Mouse (Mus musculus): ENCODE measurements around the gene Grm7.

DNA sequence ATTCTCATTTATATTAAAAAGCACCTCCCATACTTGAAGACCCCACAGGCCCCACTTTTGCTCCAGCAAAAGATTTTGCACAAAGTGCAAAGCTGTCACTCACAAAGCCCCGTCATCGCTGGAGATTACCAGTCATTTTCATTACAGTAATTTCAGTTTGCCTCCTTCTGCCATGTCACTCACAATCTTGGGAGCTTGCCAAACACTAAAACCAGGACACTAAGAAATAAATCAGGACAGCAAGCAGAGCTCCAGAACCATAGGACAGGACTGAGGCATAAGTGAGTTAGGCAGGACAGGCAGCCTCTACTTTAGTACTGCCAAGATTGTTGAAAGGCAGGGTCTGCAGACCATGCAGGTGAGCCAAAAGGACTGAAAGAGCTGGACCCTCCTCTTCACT lies 884.6 kb downstream of the Grm7 start:
- TF ChIP-seq CTCF (conservative IDR thresholded peaks at IDR 0.05; ENCODE audit: low read length) (no peak), POU5F1 (IDR thresholded peaks at IDR 0.05; ENCODE audit: borderline replicate concordance, low read length) (no peak), NANOG (IDR thresholded peaks at IDR 0.05; ENCODE audit: borderline replicate concordance, low read length) (no peak)
